Mouse (Mus musculus): ENCODE data around the gene Asb16.

Gene Asb16

DNA sequence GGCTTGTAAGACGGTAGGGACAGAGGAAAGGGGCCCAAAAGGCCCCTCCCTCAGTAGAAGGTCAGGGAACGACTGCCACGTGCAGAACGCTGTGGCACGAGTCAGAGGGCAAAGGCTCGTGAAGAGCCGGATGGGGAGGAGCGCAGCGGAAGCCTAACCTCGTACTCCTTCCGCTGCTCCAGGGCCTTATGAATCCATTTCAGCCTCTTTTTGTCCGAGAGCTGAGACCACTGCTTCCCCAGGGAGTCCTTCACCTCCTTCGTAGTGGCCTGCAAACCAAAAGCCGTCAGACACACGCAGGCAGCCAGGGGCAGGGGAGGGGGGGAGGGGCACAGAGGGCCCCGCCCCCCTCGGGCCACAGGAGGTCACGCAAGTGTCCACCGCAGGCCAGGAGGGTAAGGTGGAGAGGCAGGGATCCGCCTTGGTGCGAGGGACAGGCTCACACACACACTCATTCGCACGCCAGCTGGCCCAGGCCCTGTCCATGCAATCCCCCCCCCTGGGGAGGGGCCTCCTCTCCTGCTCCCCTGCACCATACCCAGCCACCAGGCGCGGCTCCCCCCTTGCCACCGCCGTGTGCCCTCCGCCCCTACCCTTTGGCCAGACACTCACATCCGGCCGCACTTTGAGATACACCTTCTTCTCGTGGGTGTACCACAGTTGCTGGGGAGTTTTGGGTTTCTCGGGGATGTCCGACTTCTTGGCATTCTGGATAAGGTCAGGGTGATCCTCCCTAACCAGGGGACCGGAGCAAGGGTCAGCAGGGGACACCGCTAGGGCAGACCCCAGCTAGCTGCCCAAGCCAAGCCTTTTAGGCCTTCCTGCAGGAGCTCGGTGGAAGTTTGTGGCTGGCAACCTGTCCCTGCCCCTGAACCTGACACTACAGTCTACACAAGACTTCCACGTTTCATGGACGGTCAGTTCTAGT lies 42.5 kb downstream of the Asb16 start:
- in situ Hi-C loops (cut with MboI, MseI), result loop anchor here (5.0 kb wide), 2 partner anchors 96 to 121 kb away; partner anchors contain the start of genes Grn and Slc25a39

DNA sequence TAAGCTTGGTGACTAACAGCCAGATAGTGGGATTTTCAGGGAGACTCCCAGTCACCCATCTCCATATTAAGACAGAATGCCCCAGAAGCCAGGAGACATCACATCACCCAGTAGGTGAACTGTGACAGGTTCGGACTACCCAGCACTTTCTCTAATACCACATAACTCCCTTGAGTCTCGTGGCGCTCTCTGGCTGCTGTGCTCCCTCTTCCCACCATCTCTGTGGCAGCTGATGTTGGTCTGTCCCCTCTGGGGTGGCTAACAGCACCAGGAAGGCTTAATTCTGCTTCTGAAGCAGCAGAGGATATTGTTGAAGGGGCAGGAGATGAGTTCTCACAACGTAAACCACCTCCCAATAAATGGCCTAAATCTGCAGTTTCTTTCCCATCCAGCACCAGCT lies 43.4 kb downstream of the Asb16 start:
- in situ Hi-C loops (cut with MboI, MseI), result loop anchor here (5.0 kb wide), 2 partner anchors 95 to 120 kb away; partner anchors contain the start of genes Grn and Slc25a39

DNA sequence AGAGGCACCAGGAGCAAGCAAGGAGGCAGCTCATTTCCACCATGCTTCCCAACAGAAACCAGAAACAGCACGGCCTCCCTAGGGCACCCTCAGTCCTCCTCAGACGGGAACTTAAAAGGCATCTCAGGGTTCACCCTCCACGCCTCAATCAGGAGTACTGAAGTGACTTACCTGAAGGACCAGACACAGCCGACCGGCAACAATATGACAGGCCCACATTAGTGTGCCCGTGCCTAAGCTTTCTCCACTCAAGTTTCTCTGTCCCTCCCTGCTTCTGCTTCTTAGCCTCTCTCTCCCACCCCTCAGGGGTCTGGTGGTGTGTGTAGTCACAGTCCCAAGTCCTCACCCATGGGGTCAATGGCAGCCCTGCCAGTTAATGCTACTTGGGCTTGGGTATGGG lies 44.0 kb downstream of the Asb16 start:
- in situ Hi-C loops (cut with MboI, MseI), result loop anchor here (5.0 kb wide), 2 partner anchors 95 to 120 kb away; partner anchors contain the start of genes Grn and Slc25a39

DNA sequence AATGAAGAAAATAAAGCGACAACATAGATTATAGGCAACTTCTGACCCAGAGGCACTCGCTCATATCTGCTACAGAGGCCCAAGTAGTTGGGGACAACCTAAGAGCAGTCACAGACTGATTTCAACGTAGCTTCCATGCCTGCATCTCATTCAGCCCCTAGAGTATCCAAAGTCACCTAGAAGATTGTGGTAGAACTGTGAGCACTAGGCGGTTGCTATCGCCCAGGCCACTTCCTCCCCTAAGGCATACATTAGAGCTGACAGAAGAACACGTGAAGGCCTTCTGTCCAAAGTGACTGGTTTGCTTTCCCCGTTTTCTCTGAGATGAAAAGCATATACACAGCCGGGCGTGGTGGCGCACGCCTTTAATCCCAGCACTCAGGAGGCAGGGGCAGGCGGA lies 45.8 kb downstream of the Asb16 start:
- in situ Hi-C loops (cut with MboI, MseI), result loop anchor here (5.0 kb wide), 2 partner anchors 93 to 118 kb away; partner anchors contain the start of genes Grn and Slc25a39

DNA sequence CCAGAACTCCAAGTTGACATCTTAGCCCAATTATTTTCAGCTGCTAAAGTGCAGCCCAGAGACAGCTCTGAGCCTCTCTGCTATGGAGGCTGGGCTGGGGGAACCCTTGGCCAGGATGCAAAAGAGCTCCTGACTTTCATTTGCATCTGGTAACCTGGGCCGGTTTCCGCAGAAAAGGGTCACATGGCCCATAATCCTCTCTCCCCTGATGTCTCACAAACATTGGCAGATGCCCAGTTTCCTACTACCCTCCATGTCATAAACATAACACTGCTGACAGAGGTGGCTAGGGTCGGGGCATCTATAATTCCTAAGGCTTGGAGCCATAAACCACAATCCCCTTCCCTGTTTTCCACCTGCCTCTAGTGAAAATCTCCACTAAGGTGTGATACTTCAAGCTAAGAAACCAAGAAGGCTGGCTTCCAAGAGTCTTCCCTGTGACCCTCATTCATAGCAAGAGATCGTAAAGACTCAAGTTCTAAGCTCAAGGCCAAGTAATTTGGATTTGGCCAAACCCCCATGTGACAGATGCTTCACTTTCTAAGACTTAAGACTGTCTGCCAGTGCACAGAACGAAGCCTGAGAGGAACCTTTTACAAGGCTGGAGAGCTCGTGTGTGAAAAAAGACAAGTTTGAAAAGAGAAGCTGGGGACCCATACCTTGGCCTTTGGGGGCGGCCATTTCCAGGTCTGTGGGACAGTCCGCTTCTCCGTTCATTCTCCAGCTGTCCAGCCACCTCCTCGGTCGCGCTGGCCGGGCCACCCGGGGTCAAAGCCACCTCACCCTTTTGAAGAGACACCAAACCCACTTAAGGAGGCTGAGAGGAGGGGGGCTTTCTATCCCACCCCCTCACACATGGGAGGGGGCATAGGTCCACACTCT lies 47.4 kb downstream of the Asb16 start:
- in situ Hi-C loops (cut with MboI, MseI), result no loop called here

DNA sequence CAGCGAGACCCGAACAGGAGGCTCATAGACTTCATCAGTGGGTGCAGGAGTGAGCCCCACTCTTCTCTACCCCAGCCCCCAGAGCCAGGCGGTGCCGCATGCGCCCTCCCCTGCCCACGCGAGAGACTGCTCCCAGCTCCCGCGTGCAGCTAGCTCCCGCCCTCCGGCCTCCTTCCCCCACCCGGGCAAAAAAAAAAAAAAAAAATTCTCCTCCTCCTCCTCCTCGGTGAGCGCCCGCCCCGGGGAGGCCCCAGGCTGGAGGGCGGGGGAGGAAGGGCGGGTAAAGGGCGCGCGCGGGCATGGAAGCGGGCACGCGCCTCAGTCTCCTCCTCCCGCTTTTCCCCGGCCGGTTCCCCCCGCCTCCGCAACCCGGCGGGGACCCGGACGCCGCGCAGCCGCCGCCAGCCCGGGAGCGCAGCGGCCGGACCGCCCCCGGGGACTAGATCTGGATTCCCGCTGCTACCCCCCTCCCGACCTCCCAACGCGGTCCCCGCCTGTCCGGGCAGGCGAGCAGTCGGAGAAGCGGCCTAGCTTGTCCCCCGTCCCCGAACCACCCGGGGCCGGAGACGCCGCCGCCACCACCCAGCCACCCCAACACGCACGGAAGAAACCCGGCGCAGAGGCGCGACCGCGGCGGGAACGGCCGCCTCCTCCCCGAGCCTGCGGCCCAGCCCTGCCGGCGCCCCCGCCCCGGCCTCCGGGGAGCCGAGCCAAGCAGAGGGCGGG lies 48.2 kb downstream of the Asb16 start:
- in situ Hi-C loops (cut with MboI, MseI), result no loop called here

DNA sequence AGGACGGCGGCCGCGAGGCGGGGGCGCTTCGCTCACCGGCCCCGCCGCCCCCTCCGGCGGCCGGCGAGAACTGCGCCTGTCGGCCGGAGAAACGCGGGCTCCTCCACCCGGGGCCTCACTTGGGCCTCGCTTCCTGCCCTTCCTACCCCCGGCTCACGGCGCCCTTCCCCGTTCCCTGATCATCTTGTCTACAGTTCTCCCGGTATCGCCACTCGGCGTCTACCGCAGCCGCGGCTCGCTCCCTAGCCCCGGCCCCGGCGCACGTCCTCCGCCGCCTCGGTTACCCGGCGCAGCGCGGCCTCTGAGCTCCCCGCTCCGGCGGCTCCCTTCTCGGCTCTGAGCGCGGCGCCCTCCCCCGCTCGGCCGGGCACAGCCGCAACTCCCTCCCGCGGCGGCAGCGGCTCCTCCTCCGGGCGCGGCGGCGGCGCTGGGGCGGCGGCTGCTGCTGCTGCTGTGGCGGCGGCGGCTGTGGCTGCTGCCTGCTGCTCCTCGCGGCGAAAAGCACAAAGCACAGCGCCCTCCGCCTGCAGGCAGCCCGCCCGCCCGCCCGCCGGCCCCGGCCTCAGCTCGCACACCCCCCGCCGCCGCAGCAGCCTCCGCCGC lies 48.9 kb downstream of the Asb16 start:
- in situ Hi-C loops (cut with MboI, MseI), result no loop called here

DNA sequence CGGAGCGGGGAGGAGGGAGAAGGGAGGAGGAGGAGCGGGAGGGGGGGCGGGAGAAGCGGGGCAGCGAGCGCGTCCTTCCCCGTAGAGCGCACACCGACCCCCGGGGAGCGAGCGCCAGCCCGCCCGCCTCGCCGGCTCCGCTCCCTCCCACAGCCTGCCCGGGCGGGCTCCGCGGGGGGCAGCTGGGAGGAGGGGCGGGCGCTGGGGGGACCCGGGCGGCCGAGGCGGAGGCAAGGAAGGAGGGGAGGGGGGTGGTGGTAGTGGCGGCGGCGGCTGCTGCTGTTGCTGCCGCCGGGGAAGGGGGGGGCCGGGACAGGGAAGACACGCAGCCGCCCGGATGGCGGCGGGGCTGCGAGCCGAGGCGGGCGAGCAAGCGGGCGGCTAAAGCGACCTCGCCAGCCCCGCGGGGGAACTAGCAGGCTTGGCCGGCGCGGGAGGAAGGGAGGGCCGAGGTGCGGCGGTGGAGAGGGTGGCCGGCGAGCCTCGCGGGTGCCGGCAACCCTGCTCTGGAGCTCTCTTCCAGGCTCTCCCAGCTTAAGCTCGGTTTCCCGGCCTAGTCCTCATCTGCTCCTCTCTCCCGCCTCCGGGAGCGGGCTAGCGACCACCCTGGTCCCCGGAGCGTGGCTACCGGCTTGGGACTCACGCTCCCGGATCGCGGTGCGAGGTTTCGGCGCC lies 49.5 kb downstream of the Asb16 start:
- in situ Hi-C loops (cut with MboI, MseI), result no loop called here

DNA sequence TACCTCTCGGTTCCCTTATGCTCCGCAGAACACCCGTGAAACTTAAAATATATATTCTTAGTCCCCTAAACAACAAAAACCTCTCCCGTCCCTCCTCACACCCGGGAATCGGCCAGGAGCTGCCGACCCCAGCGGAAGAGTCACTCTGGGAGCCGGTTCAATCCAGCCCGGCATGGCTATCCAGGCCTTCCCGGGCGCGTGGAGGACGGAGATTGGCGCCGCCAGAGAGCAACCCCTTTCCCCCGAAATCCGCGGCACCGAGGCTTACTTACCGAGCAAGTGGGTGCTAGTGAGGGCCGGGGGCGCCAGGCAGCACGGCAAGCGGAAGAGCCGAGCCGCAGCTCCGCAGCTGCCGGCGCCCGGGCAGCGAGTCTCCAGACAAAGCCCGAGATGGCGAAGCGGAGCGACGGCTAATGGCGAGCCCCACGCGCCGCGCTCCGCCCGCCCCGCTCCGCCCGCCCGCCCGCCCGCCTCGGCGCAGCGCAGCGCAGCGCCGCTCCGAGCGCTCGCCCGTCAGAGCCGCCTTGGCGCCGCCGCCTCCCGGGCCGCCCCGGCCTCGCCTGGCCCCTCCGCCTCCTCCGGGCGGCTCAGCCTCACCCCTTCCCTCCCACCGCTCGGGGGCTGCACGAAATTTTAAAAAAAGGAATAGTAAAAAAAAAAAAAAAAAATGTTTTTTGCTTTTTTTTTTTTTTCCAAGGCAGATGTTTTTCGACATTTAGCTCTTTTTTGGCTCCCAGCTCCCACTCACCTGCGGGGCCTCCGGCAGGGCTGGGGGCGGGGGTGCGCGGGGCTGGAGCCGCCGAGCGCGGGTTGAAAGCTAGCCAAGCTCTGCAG lies 50.2 kb downstream of the Asb16 start:
- in situ Hi-C loops (cut with MboI, MseI), result no loop called here

DNA sequence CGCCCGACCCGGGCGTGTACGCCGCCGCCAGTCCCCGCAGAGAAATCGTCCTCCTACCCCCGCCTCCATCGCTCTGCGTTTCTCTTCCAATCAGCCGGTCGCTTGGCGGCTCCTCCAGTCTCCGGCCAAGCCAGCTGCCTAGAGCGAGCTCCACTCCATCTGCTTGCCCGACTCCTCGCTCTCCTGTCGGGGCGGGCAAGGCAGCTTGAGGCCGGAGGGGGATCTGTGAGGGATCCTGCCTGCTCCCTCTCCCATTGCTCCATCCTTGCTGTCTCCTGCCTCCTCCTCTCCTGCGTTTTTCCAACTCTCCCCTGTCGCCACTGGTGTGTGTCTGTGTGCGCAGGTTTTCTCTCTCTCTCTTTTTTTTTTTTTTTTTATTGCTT lies 50.9 kb downstream of the Asb16 start, which contains the start of gene Ubtf:
Ubtf (minus strand) TSS at position 333 of the 383 bp plus-strand sequence.
- in situ Hi-C loops (cut with MboI, MseI), result no loop called here

DNA sequence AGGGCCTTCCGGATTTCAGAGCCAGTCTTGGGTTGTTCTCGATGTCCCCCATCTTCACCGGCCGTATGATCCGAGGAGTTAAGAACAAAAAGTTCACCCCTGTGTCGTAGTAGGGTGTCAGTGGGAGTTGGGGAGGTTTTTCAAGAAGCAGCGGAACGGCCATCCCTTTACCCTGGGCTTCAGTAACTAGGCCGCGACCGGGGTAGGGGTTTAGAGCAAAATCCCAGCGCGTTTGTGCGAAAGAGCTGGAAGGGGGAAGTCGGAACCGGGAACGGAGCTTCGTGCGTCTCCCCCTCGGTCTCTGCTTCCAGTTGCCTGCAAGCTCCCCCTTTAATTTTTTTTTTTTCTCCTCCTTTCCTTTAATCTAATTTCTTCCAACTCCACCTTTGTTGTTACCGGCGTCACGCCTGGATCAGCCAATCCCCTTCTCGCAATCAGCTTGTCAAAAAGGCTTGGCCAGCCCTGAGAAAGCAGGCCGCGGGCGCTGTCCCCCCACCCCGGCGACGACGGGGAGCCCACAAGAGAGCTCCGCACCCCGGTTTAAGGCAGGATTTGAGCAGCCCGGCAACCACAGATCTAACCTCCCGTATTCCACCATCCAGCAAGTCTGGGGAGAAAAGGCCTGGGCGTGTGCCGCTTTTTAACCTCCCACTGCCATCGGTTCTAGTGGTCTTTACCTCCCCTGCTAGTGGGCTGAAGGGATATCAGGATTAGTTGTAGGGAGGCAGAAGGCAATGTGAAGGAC lies 51.6 kb downstream of the Asb16 start:
- in situ Hi-C loops (cut with MboI, MseI), result no loop called here

DNA sequence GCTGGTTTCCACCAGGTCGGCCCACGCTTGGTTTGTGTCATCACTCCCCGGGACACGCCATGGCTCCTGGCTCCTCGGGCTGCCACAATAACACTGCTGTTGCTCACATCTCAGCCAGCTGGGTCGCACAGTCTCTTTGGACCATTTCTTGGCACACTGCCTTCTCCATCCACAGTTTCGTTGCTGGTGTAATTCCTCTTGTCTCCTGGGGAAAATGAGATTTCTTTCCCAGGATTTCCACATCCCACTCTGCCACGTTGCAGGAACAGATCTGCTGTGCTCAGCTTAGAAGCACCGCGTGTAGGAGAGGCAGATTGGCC lies 52.1 kb downstream of the Asb16 start:
- in situ Hi-C loops (cut with MboI, MseI), result no loop called here

DNA sequence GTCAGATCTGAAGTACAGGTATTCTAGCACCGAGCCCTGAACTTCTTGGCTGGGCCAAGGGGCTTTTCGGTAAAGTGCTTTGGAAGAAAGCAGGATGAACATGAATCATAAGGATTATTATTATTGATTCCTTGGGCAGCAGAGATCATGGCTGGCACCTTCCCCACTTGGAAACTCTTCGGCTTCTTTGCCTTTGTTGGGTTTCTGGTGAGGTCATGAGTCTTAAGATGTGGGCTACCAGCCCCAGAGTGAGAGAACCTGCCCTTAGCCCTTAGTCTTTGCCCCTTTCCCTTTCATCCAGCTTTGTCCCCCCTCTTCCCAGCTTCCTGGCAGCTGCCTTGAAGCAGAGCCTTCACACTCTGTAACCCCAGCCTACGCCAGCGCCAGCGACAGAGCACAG lies 53.4 kb downstream of the Asb16 start:
- in situ Hi-C loops (cut with MboI, MseI), result no loop called here

DNA sequence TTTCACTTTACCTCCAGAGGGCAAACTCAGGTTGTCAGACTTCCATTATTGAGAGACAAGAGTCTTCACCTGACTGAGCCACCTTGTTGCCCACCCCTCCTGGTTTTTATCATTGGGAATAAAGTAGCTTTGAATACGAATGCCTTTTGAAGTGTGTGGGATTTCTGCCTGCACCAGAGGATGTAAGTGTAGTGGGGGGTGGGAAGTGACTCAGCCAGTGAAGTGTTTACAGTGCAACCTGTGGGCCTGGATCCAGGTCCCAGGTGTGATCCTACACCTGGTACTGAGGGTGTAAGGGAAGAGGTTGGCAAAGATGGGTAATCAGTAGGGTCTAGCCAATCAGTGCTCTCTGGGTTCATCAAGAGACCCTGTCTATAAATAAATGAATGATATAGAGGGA lies 55.0 kb downstream of the Asb16 start:
- in situ Hi-C loops (cut with MboI, MseI), result no loop called here

DNA sequence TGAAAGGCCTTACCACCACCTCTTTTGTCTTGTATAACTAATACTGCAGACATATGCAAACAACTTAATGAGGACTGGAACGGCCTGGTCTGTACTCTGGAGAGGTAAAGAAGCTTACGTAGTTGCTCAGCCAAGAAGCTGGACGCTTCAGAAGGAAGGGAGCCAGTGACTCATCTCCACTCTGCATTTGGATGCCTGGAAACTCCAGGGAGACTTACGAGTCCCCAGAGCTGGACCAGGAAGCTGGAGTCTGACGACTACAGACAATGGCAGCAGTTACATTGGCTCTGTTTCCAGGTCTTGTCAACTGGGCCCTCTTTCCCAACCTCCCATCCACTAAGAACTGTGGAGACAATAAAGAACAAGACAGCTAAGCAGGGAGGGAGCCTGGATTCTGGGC lies 58.7 kb downstream of the Asb16 start:
- in situ Hi-C loops (cut with MboI, MseI), result no loop called here

DNA sequence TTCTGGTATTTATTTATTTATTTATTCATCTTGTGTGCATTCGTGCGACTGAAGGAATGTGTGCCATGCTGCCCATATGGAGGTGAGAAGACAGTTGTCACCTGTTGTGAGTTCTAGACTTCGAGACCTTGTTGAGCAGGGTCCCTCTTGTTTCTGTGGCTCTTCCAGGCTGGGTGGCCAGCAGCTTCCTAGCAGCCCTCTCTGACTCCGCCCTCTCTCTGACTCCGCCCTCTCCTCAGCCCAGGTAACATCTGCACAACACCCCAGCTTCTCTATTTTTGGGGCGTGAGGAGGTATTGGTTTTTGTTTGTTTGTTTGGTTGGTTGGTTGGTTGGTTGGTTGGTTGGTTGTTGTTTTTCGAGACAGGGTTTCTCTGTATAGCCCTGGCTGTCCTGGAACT lies 59.3 kb downstream of the Asb16 start:
- in situ Hi-C loops (cut with MboI, MseI), result no loop called here
